Mouse (Mus musculus): ENCODE results near the gene Tmie.
"Not testable (repeated sequence)": the region's sequence is repeated elsewhere in the genome, so short reads cannot be mapped to it uniquely, and the experiment has no call there.

Tmie gene

GRCm38 (mm10) chr9:110836112-110836511, 43.8 kb downstream of the Tmie start:
- no peak for DNase-seq (ENCODE audit: low read depth, low spot score)

- DNase-seq (ENCODE audit: low read depth, low spot score) = no peak
Measured at GRCm38 (mm10) chr9:110834961-110835360, 45.0 kb downstream of the Tmie start.

GRCm38 (mm10) chr9:110834411-110834810, 45.5 kb downstream of the Tmie start, which contains the start of gene Prss45:
Prss45 (plus strand) TSS chr9:110834588.
- no peak for DNase-seq (ENCODE audit: low read depth, low spot score)

- DNase-seq (ENCODE audit: low read depth, low spot score) = peak; percentile 92
Measured at GRCm38 (mm10) chr9:110833021-110833420, 46.9 kb downstream of the Tmie start.

- DNase-seq (ENCODE audit: low read depth, low spot score) = no peak
Measured at GRCm38 (mm10) chr9:110826390-110826789, 53.5 kb downstream of the Tmie start, which contains the start of gene Prss43. Prss43 (plus strand) TSS chr9:110826690.

GRCm38 (mm10) chr9:110825832-110826231, 54.1 kb downstream of the Tmie start:
- DNase-seq (ENCODE audit: low read depth, low spot score) = no peak

GRCm38 (mm10) chr9:110825426-110825825, 54.5 kb downstream of the Tmie start:
- no peak for DNase-seq (ENCODE audit: low read depth, low spot score)

- no peak for DNase-seq (ENCODE audit: low read depth, low spot score)
Measured at GRCm38 (mm10) chr9:110821436-110821835, 58.5 kb downstream of the Tmie start.

- DNase-seq (ENCODE audit: low read depth, low spot score) = not testable (repeated sequence)
Measured at GRCm38 (mm10) chr9:110820546-110820945, 59.4 kb downstream of the Tmie start.

Data from ES-CJ7 (cell line).